Mouse (Mus musculus) liver, embryonic 16.5 days (tissue): ENCODE data around the gene Chaf1a. TPM values are rescaled to one million over a fixed set of nuclear protein-coding genes. Genes with fewer than 3 reads are reported as not detected.

Source experiments
- ATAC-seq: fragments of 200-750 bp; cut with Nextera tagmentation; 2 replicates; pipeline ENCODE4 v1.8.0; 2017; ENCODE audit warnings: low read depth, mild to moderate bottlenecking, moderate number of reproducible peaks, moderate library complexity
- H3K27ac ChIP-seq: fragments of 300-500 bp; sonication (generic); 2 replicates; pipeline ENCODE4 v1.5.1; 2014; ENCODE audit warnings: mild to moderate bottlenecking, low read length
- H3K27me3 ChIP-seq: fragments of 300-500 bp; sonication (generic); 2 replicates; pipeline ENCODE4 v1.6.1; 2014; ENCODE audit warnings: low read depth, low read length, mixed read lengths; ENCODE audit not compliant: control insufficient read depth, insufficient read depth
- H3K36me3 ChIP-seq: fragments of 300-500 bp; sonication (generic); 2 replicates; pipeline ENCODE4 v1.6.1; 2014; ENCODE audit warnings: mild to moderate bottlenecking; ENCODE audit not compliant: control insufficient read depth, insufficient read depth
- H3K4me1 ChIP-seq: fragments of 300-500 bp; sonication (generic); 2 replicates; pipeline ENCODE4 v1.6.1; 2014; ENCODE audit warnings: low read depth, low read length, mixed read lengths; ENCODE audit not compliant: control insufficient read depth
- H3K4me2 ChIP-seq: fragments of 300-500 bp; sonication (generic); 2 replicates; pipeline ENCODE4 v1.6.1; 2014; ENCODE audit warnings: low read depth, low read length, mixed read lengths
- H3K4me3 ChIP-seq: fragments of 300-500 bp; sonication (generic); 2 replicates; pipeline ENCODE4 v1.5.1; 2014; ENCODE audit warnings: low read depth, mild to moderate bottlenecking, low read length
- H3K9ac ChIP-seq: fragments of 300-500 bp; sonication (generic); 2 replicates; pipeline ENCODE4 v1.6.1; 2014; ENCODE audit warnings: low read depth, low read length
- H3K9me3 ChIP-seq: fragments of 300-500 bp; sonication (generic); replicated peaks from 2 replicates; pipeline ENCODE4 v1.6.1; 2016; ENCODE audit warnings: low read length; ENCODE audit not compliant: control insufficient read depth
- WGBS: fragments of 180-500 bp; shearing (Covaris S2); extraction: QIAGEN DNeasy Blood & Tissue Kit; methylation state at CpG from one replicate; pipeline ENCODE4 v1.1.7; 2014; ENCODE audit not compliant: insufficient replicate concordance; 5-methylcytosine and 5-hydroxymethylcytosine counted together
- polyA plus RNA-seq: library from polyadenylated mRNA; unstranded; fragments of >200 nt; fragmentation: Nextera tagmentation; extraction: Ambion mirVana; gene quantifications from 2 replicates; pipeline ENCODE4 v1.2.1, GENCODE M21; 2015

Chaf1a gene
- polyA plus RNA-seq, 1 experiment from 2014 or later, result 14.5 TPM

- WGBS, result 49% methylated on average over 4 of the region's 4 CpGs
- no peak for ATAC-seq
- no peaks in the 10 kb centered on the region for H3K4me1 ChIP-seq
Measured at GRCm38 (mm10) chr17:56110571-56110970, 70.3 kb downstream of the Chaf1a start.

DNA sequence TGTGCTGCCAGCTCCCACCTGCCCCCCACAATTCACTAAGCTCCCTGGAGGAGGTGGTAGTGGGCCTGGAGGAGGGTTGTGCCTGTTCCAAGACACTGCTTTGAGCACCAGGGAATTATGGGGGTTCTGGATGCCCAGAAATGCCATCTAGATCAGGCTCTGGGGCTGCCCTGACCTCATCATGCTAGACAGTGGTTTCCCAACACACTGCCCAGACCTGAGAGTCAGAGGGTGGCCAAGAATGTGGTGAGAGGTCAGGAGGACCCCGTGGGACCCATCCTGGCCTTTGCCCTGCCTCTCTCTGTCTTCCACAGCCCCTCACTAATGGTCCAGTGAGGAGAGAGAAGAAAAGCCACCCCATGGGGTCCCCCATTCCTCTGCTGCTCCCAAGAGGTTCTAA lies 70.8 kb downstream of the Chaf1a start:
- Histone ChIP-seq H3K36me3 (no peaks in the 10 kb centered on the region), H3K4me1 (no peaks in the 10 kb centered on the region), H3K9ac (no peak overlapping the region), H3K4me3 (no peak overlapping the region), H3K9me3 (no peaks in the 10 kb centered on the region), H3K4me2 (no peak overlapping the region), H3K27me3 (no peaks in the 10 kb centered on the region), H3K27ac (no peak overlapping the region)
- ATAC-seq, result no peak
- 33% methylated on average over 1 of the region's 1 CpGs for WGBS

More at GRCm38 (mm10) chr17:56110571-56110970, 70.3 kb downstream of the Chaf1a start:
- no peaks in the 10 kb centered on the region for H3K27me3 ChIP-seq
- no peak overlapping the region for H3K4me3 ChIP-seq
- no peak overlapping the region for H3K27ac ChIP-seq
- H3K36me3 ChIP-seq, result no peaks in the 10 kb centered on the region
- no peak overlapping the region for H3K9ac ChIP-seq
- H3K9me3 ChIP-seq, result no peaks in the 10 kb centered on the region
- H3K4me2 ChIP-seq, result no peak overlapping the region

DNA sequence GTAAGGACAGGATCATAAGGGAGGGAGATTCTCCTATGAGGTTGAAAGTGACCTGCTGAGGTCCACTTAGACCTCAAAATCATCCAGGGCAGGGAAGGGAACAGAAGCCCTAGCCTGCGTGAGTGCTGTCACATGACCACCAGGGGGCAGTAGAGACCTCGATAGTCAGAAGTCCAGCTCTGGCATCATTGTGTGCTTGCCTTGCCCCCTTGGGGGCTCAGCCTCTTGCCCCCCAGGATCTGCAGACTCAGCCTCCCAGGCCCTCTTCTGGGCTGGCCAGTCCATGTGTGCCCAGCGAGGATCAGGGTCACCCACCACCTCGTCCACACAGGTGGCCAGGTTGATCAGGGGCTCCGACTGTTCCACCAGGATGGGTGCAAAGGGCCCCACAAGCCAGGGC lies 71.6 kb downstream of the Chaf1a start:
- 43% methylated on average over 5 of the region's 5 CpGs for WGBS
- no peaks in the 10 kb centered on the region for H3K4me1 ChIP-seq
- no peaks in the 10 kb centered on the region for H3K36me3 ChIP-seq
- no peak overlapping the region for H3K27ac ChIP-seq
- no peak overlapping the region for H3K4me2 ChIP-seq
- H3K4me3 ChIP-seq, result no peak overlapping the region
- no peak overlapping the region for H3K9ac ChIP-seq
- H3K9me3 ChIP-seq, result no peaks in the 10 kb centered on the region
- H3K27me3 ChIP-seq, result no peaks in the 10 kb centered on the region
- ATAC-seq, result no peak

GRCm38 (mm10) chr17:56112743-56113142 lies 72.5 kb downstream of the Chaf1a start:
- H3K27me3 ChIP-seq, result no peaks in the 10 kb centered on the region
- 55% methylated on average over 3 of the region's 3 CpGs for WGBS
- peaks cover 4% of the 10 kb centered on the region for H3K4me1 ChIP-seq
- no peak overlapping the region for H3K4me2 ChIP-seq
- no peak overlapping the region for H3K4me3 ChIP-seq
- no peak overlapping the region for H3K9ac ChIP-seq
- H3K27ac ChIP-seq, result no peak overlapping the region
- H3K36me3 ChIP-seq, result no peaks in the 10 kb centered on the region
- H3K9me3 ChIP-seq, result no peaks in the 10 kb centered on the region
- no peak for ATAC-seq

GRCm38 (mm10) chr17:56116193-56116592 lies 76.0 kb downstream of the Chaf1a start:
- 0 out of 2 replicates have a peak, but pooled peaks have one; percentile 15 for ATAC-seq
- H3K4me1 ChIP-seq, result peaks cover 9% of the 10 kb centered on the region
- H3K4me3 ChIP-seq, result no peak overlapping the region
- no peak overlapping the region for H3K9ac ChIP-seq
- no peaks in the 10 kb centered on the region for H3K36me3 ChIP-seq
- no peaks in the 10 kb centered on the region for H3K9me3 ChIP-seq
- 56% methylated on average over 10 of the region's 10 CpGs for WGBS
- H3K27ac ChIP-seq, result no peak overlapping the region
- H3K27me3 ChIP-seq, result peaks cover 26% of the 10 kb centered on the region
- no peak overlapping the region for H3K4me2 ChIP-seq

GRCm38 (mm10) chr17:56117251-56117710 lies 77.0 kb downstream of the Chaf1a start, which contains the start of gene Plin5:
Gene Plin5, minus strand, starts transcription at chr17:56117596.
- Histone ChIP-seq H3K4me3 (peak within 1 kb of the TSS; percentile 50), H3K27me3 (peaks cover 33% of the 10 kb centered on the region), H3K9me3 (no peaks in the 10 kb centered on the region), H3K4me1 (peaks cover 9% of the 10 kb centered on the region), H3K9ac (peak within 1 kb of the TSS; percentile 35; the same call in 1 of the 2 replicates), H3K36me3 (no peaks in the 10 kb centered on the region), H3K27ac (no peak within 1 kb of the TSS), H3K4me2 (peak within 1 kb of the TSS; percentile 60)
- peak; percentile 72 for ATAC-seq
- 3% methylated on average over 27 of the region's 27 CpGs for WGBS

GRCm38 (mm10) chr17:56119431-56119830 lies 79.2 kb downstream of the Chaf1a start:
- Histone ChIP-seq H3K27me3 (peaks cover 39% of the 10 kb centered on the region), H3K4me1 (peaks cover 9% of the 10 kb centered on the region), H3K9ac (no peak overlapping the region), H3K4me3 (no peak overlapping the region), H3K4me2 (peak overlapping the region; percentile 36; the same call in 1 of the 2 replicates), H3K9me3 (no peaks in the 10 kb centered on the region; the same call in 1 of the 2 replicates), H3K27ac (no peak overlapping the region), H3K36me3 (no peaks in the 10 kb centered on the region)
- ATAC-seq, result peak; percentile 22; the same call in 1 of the 2 replicates
- WGBS, result 29% methylated on average over 12 of the region's 12 CpGs

DNA sequence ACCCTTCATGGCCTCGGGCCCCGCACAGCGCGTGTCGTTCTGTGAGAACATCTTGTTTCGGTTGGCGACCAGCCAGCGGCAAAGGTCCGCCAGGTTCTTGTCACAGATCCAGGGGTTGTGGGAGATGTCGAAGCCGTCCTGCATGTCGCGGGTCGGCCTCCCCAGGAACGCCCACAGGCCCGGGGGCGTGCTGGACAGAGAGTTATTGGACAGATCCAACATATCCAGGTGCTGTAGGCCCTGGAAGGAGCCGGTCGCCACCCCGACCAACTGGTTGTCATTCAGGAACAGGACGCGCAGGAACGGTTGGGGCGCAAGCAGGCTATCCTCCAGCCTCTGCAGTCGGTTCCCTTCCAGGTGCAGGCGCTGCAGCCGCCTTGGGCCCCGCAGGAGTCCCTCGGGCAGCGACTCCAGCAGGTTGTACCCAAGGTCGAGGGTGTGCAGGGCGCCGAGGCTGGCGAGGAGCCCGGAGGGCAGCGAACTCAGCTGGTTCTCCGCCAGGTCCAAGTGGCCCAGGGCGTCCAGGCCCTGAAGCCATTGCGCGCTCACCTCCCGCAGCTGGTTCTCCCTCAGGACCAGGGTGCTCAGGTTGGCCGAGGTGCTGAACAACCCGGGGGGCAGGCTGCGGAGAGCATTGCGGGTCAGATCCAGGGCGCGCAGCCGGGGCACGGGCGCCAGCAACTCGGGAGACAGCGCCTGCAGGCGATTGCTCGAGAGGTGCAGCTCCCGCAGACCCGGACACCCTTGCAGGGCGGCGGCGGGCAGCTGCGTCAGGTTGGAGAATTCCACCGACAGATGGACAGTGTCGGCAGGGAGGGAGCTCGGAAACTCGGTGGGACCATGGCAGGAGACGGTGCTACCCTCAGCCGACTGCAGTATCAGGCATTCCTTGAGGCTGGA lies 80.0 kb downstream of the Chaf1a start:
- peak; percentile 45 for ATAC-seq
- H3K4me3 ChIP-seq, result peak overlapping the region; percentile 40
- 7% methylated on average over 64 of the region's 66 CpGs for WGBS
- no peaks in the 10 kb centered on the region; the same call in 1 of the 2 replicates for H3K9me3 ChIP-seq
- H3K27ac ChIP-seq, result no peak overlapping the region
- H3K4me2 ChIP-seq, result peak overlapping the region; percentile 36
- no peaks in the 10 kb centered on the region for H3K36me3 ChIP-seq
- H3K27me3 ChIP-seq, result peaks cover 39% of the 10 kb centered on the region
- peaks cover 9% of the 10 kb centered on the region for H3K4me1 ChIP-seq
- H3K9ac ChIP-seq, result no peak overlapping the region; the same call in 1 of the 2 replicates

DNA sequence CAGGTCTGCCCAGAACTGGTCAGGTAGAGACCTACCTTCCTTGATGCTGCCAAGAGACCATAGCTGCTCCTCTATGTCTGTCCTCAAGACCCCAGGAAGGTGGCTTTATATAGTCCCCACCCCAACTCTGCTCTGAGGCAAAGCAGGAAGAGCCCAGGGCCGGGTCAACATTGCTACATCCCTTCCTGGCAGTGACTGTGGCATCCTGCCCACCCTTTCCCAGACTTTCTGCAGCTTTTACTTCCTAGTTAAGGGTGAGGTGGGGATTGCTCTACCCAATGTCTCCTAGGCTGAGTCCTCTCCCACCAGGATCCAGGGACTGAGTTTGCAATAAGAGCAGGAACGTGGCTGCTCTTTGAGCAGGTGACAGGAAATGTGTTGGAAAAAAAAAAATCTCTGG lies 81.6 kb downstream of the Chaf1a start, which contains the start of gene Lrg1:
TSS of gene Lrg1 (minus strand) at position 176 of the 400 bp plus-strand sequence.
- no peaks in the 10 kb centered on the region for H3K36me3 ChIP-seq
- H3K4me1 ChIP-seq, result peaks cover 9% of the 10 kb centered on the region
- peaks cover 39% of the 10 kb centered on the region for H3K27me3 ChIP-seq
- H3K9me3 ChIP-seq, result no peaks in the 10 kb centered on the region; the same call in 1 of the 2 replicates
- H3K27ac ChIP-seq, result no peak within 1 kb of the TSS
- no peak for ATAC-seq
- no peak within 1 kb of the TSS for H3K4me2 ChIP-seq
- 26% methylated on average over 2 of the region's 2 CpGs for WGBS
- H3K4me3 ChIP-seq, result no peak within 1 kb of the TSS; the same call in 1 of the 2 replicates
- no peak within 1 kb of the TSS; the same call in 1 of the 2 replicates for H3K9ac ChIP-seq
